Mouse (Mus musculus) c-Kit-positive CD71-positive TER-119-negative erythroid progenitor cells, embryonic 14.5 days (primary cell): Measurements from ENCODE around the gene Zfp384.
A peak's percentile ranks its signal among the peaks of the same experiment; 100 is the strongest.

Source experiments
- DNase-seq: peaks from one replicate; pipeline ENCODE4 v3.0.0-alpha.2; 2013; ENCODE audit warnings: low read depth

Gene Zfp384

DNA sequence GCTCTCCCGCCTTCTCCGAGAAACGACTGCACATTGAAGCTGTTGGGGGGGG lies at the start of gene Zfp384:
Zfp384 (plus strand) TSS at position 17 of the 52 bp plus-strand sequence.
- DNase-seq: no peak

DNA sequence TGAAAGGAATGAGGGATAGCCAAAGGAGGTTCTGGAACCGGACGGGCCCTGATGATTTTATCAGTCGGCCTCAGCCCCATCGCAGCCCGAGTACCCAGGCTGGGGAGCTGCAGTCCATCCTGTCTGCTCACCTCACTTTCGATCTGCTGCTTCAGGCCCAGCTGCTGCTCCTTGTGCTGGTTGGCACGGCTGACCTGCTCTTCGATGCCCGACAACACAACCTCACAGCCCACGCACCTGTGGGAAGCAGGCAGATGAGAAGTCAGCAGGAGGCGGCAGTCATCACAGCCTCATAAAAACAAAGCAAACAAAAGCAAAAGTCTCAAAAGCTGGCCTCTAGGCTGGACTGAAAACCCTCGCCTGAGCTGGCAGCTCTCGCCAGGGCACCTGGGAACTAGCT lies 49.0 kb upstream of the Zfp384 start:
- no peak for DNase-seq

DNA sequence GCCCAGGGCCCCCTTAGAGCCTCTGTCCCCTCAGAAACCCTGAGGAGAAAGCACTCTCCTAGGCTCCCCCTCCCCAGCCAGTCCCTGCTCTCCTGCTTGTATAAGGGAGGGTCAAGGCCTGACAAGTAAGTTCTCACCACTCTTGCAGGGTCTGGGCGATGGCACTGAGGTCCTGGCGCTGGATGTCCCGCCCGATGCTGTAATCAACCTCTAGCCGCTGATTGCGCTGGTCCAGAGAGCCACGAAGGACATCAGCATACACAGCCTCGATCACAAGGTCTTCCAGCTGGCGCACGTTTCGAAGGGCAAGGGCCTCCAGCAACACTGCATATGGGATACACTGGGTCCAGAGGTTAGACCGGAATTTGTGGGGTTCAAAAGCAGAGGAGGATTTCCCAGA lies 47.9 kb upstream of the Zfp384 start:
- no peak for DNase-seq

DNA sequence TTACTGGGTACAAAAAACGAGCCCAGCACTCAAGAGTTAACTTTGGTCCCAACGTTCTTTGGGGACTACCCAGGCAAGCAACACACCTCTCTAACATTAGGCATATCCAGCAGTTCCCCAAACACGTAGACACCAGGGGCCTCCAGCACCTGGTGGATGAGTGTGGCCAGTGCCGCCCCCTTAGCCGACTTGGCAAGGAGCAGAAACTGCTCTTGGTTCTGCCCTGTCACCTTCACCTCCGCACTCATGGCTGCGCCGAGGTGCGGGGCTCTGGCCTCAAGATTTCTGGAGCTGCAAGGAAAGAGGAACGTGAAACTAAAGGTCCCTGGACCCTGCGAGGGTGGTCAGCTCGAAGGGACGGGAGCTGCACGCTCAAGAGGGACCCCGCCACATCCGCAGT lies 44.3 kb upstream of the Zfp384 start:
- DNase-seq: peak; percentile 19

DNA sequence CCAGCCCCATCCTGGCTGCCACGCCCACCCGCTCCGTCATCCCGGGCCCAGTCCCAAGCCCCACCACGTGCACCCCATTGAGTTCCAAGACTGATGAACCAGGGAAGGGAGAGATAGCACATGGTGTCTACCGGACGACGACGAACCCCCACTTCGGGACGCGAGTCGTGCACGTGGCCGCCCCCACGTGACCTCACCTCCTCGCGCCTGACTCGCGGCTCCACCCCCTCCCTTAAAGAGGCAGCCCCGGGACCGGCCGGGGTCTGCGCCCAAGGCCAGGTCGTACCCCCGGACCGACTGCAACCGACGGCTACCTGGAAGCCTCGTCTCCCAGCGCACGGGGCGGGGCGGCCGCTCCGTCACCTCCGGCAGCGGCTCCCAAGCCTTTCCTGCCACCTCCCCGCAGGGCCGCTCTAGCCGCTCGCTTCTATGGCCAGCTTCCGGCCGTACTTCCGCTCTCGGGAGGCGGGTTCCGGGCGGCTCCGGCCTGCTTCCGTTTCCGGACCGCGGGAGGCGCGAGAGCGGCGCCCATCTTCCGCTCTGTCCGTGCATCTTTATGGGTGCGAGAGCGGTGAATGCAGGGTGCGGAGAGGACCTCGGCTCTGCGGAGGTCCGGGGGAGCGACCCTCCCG lies 43.7 kb upstream of the Zfp384 start, which contains the start of gene Cops7a:
Cops7a (minus strand) TSS at position 451 of the 632 bp plus-strand sequence.
- peak; percentile 92 for DNase-seq

DNA sequence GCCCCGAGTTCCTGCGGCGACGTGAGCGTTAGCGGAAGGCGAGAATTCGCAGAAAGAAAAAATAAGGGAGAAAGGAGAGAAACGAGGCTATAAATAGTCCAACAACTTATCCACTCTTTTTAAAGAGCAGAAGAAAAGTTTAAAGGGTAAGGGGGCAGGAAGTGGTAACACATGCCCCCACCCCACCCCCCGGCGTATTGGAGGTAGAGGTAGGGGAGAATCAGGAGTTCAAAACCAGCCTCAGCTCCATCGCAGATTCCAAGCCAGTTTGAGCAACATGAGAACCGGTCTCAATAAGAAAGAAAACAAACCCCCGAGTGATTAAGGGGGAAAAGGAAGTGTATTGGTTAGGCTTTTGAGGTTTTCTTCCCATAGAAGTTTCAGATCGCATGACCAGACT lies 43.2 kb upstream of the Zfp384 start:
- DNase-seq: peak; percentile 23

DNA sequence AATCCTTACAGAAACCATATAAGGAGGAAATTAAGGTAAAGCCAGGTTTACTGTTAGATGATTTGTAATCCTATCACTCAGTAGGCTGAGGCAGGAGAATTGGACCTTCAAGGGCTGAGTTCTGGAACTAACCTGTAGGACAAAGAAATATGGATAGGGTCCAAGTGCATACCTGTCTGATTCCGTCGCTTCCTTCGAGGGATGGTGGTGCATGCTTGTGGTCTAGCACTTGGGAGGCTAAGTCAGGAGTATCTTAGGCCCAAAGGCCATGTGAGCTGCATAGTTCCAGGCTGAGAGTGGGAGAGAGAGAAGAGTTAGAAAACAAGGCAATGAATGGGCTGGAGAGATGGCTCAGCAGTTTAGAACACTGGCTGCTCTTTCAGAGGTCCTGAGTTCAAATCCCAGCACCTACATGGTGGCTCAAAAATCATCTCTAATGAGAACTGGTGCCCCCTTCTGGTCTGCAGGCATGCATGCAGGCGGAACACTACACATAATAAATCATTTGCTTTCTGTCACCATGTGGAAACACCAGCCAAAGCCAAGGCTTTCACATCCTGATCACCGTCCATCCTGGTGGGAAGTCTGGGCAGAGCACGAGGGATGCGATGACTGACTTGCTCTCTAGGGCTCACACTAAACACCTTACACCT lies 42.4 kb upstream of the Zfp384 start:
- no peak for DNase-seq

DNA sequence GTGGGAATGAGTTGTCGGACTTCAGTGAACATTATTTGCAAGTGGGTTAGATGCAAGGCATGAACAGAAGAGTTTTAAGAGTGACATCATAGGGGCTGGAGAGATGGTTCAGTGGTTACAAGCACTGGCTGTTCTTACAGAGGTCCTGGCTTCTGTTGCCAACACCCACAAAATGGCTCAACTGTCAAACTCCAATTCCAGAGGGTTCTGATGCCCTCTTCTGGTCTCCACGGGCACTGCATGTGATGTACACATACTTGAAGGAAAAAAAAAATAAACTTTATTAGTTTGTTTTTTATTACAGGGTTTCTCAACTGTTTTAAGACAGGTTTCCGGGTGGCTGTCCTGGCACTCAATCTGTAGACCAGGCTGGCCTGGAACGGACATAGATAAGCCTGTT lies 41.2 kb upstream of the Zfp384 start:
- peak; percentile 52 for DNase-seq

DNA sequence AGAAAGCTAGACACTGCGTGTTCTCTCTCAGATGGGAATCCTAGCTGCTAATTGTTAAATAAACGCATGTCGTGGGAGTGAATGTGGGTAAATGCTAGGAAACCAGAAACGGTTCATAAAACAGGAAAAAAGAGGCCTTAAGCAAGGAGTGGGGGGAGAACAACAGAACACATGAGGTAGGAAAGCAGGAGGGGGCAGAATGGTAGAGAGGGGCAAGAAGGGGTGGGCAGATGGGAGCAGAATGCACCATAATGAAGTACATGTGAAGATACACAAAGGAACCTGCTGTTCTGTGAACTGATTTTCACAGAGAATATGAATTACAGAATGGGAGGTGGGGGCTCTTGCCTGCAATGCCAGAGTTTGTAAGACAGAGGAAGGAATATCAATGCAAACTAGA lies 16.7 kb upstream of the Zfp384 start:
- no peak for DNase-seq

DNA sequence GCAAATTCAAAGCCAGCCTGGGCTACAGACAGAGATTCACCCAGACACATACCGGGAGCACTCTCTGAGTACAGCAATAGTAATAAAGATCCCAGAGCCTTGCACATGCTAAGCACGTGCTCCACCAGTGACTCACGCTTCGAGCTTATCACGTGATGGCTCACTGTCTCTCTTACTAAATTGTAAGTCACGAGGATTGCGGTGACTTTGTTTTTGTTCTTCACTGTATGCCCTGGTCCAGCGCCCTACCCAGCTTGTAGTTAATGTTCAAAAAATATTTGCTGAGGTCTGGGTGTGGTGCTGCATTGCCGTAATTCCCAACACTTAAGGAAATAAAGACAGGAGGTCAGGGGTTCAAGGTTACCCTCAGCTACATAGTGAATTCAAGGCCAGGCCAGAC lies 15.6 kb upstream of the Zfp384 start:
- no peak for DNase-seq

DNA sequence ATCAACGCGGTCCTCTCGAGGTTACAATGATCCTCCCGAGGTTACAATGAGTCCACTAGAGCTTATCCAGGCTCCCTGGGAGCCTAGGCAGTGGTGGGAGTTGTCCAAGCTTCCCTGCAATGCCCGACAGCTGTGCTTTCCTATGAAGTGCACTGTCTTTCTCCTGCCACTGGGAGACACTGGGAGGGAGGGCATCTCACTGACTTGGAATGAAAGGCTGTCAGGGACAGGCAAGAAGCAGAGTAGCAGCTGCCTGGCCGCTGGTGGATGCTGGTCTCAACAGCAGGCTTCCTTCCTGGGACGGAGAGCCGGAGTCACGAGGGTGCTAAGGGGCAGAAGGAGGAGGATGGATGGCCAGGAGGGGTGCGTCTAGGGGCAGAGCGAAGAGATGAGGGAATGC lies 15.1 kb upstream of the Zfp384 start:
- DNase-seq: no peak

DNA sequence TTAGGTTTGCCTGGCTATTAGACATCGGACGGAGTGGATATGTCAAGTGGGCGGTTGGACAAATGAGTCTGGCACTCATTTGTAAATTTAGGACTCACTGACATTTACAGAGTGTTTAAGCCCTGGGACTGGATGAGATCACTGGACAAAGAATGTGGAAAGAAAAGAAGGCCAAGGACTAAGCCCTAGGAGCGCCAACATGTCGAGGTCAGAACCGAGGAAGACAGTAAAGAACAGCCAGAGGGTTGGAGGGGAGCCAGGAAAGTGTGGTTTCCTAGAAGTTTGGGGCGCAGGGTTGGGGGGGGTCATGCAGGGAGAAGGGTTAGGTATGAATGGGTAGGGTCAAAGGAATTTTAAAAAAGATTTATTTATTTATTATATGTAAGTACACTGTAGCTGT lies 13.7 kb upstream of the Zfp384 start:
- DNase-seq: no peak

DNA sequence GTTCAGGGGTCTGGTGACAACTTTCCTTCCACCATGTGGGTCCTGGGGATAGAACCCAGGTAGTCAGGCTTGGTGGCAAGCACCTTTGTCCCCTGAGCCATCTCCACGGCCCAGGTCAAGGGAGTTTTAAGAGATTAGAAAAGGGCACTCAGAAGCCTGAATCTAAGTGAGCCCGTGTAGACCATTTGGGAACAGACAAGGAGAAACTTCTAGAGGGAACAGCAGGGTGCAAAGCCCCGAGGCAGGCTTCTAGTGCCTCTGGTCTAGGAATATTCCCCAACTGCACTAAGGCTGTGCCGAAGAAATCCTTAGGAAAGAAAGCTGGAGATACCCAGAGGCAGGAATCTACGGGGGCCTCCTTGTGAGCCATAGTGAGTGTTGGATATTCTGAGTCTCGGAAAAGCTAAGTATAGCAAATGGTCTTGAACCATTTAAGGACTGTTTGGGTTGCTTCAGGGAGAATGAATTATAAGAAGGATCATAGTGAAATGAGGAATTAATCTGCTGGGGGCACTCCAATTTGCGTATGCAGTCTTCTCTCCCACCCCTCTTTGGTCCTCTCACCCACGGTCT lies 13.0 kb upstream of the Zfp384 start:
- no peak for DNase-seq

DNA sequence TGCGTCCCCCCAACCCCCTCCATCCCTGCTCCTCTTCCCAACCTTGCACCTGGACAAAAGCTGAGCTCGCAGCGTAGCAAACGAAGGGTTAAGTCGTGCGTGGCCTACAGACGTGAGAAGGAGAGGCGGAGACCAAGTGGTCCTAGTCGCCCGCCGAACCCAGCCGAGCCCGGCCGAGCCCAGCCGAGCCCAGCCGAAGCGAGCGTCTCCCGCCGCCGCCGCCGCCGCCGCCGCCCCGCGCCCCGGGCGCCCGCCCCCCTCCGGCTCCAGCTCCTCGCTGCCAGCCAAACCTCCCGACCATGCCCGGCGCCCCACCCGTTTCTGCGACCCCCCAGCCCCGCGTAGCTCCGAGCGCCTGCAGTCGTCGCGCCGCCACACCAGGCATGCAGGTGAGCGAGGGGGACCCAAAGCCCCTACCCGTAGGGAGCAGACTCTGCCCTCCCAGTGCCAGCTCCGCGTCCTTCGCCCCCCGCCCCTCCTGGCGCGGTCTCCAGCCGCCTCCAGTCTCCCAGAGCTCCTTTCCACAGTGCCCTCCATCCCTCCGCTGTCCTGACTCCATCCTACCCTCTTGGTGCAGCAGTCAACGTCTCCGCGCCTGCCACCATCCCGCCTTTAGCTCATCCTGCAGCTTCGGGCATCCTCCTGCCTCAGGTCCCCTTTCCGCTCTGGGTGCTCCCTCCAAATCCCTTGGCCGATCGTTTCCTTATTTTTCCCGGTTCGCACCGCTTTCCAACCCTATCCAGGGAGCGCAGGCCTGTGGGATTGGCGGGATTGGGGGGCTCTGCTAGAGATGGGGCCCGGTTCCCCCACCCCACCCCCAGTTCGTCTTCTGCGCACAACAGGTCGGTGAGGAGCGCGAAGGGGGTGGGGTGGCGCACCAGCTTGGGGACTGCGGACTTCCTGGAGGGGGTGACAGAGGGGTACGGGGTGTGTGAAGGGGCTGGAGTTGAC lies 12.1 kb upstream of the Zfp384 start, which contains the start of gene Pianp:
Pianp (plus strand) TSS at position 144 of the 951 bp plus-strand sequence.
- DNase-seq: peak; percentile 27

DNA sequence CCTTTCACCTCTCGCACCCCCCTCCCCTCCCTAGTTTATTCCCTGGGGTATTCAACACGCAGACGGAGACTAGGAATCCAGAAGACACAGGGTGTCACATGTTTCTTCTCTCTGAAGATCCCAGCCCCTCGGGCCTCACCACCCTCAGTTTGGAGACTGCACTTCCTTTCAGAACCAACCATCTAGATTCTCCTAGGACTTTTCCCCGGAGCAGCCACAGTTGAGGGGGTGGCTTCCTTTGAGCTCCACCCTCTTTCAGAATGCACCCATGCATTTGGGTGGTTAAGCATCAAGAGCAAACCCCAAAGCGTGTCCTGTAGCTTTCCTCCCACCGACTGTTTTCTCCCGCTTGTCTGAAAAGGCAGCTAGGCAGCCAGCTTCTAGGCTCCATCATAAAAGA lies 10.9 kb upstream of the Zfp384 start:
- no peak for DNase-seq

DNA sequence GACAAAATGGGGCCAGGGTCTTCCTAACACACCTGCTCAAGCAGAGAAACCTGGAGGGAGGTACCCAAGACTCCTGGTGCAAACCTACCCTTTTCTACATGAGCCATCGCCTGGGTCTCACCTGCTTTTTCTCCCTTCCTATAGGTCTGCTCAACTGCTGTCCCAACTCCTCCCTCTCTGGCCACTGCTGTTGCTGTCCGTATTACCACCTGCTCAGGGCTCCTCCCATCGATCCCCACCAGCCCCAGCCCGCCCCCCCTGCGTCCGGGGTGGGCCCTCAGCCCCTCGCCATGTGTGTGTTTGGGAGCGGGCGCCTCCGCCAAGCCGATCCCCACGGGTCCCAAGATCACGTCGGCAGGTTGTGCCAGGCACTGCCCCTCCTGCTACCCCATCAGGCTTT lies 9.9 kb upstream of the Zfp384 start:
- no peak for DNase-seq

DNA sequence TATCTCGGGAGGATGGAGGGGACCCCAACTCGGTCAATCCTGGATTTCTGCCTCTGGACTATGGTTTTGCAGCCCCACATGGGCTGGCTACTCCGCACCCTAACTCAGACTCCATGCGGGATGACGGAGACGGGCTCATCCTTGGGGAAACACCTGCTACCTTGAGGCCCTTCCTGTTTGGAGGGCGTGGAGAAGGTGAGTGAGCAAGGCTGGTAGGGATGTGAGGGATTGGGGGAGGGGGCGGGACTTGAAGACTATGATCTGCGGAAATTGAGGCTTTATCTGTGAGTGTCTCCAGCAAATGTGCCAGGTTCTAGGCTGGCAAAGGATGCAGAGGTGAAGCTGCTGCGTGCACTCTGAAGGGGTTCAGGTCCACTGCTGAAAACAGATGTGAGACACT lies 9.4 kb upstream of the Zfp384 start:
- DNase-seq: no peak

DNA sequence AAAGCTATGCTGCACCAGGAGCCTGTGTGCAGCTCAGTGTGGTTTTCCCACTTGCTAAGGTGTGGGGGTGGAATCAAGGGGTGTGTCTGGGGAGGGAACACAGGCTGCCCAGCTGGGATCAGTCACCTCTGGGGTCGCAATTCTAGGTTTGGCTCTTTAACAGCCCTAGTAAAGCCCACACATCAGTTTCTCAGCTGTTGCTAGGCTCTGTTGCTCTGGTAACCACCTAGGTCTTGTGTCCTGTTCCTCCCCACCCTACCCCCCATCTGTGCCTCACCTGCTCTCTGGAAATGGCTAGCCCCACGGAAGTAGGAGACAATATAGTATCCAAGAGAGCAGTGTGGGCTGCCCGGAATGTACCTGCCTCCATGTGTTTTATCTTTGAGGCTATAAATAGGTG lies 5.2 kb upstream of the Zfp384 start:
- DNase-seq: no peak

DNA sequence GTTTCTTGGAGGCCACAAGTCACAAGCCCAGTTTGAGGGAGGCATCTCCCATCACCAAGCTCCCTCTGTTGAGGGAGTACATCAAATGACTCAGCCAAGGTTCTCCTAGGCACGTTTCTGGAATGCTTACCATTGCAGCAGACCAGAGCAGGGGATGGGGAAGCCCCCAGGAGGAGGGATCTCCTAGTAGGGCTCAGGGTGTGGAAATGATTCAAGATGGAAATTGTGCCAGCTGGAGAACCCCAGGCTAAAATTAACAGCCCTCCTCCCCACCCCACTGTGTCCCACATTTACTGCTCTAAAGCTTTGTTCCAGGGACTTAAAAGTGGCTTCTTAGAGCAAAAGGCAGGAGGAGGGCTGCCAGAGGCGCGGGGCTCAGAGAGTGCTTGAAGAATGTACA lies 3.9 kb upstream of the Zfp384 start:
- no peak for DNase-seq

DNA sequence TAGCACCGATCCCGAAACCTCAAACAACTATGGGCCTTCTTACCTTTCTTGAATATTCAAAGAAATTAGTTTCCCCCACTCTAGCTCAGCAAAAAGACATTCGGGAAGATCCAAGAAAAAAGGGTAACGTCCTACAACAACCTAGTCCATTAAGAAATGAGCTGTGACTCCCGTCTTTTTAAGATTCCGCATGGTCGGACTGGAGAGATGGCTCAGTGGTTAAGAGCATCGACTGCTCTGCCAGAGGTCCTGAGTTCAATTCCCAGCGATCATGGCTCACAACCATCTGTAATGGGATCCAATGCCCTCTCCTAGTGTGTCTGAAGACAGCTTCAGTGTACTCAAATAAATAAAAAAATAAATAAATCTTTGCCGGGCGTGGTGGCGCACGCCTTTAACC lies 885 bp upstream of the Zfp384 start:
- DNase-seq: no peak

DNA sequence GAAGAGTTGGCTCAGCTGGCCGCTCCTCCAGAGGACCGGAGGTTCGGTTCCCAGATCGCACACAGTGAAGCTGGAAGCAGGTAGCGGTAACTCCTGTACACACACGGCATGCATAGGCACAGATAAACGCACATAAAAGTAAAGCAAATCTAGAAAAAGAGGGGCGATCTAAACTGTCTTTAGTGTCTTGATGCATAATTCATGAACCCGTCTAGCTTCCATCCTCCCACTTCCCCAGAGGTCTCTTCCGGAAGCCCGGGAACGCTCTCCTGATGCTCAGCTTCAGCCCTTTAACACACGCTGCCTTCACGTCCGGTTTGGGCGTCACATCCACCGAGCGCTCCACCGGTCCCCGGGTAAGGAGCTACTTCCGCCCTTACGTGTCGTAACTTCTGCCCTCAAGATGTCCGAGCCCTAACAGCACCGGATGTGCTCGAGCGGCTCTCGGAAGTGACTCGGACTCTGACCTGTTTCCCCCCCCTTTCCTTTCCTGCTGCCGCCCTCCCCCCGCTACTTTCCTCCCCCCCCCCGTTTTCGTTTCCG lies 288 bp upstream of the Zfp384 start:
- peak; percentile 97 for DNase-seq

DNA sequence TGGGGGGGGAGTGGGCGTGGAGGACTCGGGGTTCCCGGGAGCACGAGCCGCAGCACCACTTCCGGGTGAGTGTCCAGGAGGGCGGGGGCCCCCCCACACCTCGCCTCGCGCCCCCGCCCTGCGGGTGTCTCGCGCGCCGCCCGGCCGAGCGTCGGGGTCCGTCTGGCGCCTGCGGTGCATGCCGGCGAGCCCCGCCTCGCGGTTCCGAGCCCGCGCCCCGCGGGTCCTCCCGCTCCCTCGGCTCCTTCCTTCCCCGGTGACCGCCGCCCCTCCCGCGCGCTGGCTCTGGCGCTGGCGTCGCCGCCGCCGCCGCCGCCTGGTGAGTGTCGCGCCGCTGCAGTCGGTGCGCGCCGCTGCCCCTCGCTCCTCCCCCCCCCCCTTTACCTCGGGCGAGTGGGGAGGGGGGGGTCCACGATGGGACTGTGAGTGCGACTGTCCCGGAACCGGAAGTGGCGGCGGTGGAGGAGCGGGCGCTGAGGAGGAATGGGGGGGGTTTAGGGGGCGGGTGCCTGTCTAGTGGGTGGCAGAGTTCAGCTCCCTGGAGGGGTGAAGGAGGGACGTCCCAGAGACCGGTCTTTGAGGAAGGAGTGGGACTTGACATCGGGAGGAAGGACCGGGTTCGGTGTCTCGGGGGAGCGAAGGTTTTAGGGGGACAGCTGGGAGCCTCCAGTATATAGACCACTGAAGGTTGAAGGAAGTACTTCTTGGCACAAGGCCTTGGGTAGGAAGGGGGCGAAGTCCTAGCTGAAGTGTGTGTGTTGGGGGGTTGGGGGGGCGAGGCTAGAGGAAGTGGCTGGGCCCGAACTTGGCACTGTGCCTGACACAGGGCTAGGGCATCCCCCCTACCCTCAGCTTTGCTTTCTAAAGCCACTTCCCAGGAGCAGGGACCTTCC lies 482 bp downstream of the Zfp384 start:
- DNase-seq: peak; percentile 45
